Mouse (Mus musculus) monocyte, adult 59 days (primary cell): ENCODE measurements around the gene Accs. TPM values are rescaled to one million over a fixed set of nuclear protein-coding genes. Genes with fewer than 3 reads are reported as not detected.

ENCODE experiments used
- total RNA-seq, 2 experiments: library from RNA; stranded (reverse); gene quantifications; one replicate each; pipeline ENCODE4 v1.2.4; 2023

Accs gene
- total RNA-seq, result 10 to 100 TPM; 15.9 to 20.3 TPM

GRCm38 (mm10) chr2:93849505-93850089 is at the start of gene Accs:
Gene Accs (minus strand): TSS chr2:93849943.

GRCm38 (mm10) chr2:93869107-93869600 is 19.4 kb upstream of the Accs start, which contains the start of gene Accsl:
Gene Accsl (minus strand): TSS chr2:93869157.

GRCm38 (mm10) chr2:93822045-93822749 is 27.5 kb downstream of the Accs start, which contains the start of gene Ext2:
Gene Ext2 (minus strand): TSS chr2:93822568.

Other genes starting within 250 kb of the Accs start
- gene Alx4, start 207.6 kb downstream of the Accs start, total RNA-seq, result not detected
- gene Ext2, start 27.4 kb downstream of the Accs start, total RNA-seq, result 10 to 100 TPM; 50.9 to 55.9 TPM
- gene Accsl, start 19.2 kb upstream of the Accs start, total RNA-seq, result not detected
- gene Gm13889, start 107.3 kb upstream of the Accs start, total RNA-seq, result under 1 TPM in 1 of 2 experiments, not detected in 1; 0.47 TPM
- not detected for gene Gm27027, start 146.4 kb upstream of the Accs start, total RNA-seq
- 10 to 100 TPM; 40.1 to 41.4 TPM for gene Alkbh3, start 160.9 kb upstream of the Accs start, total RNA-seq